Mouse (Mus musculus): Measurements from ENCODE around the gene Slc44a3.

Slc44a3 gene

DNA sequence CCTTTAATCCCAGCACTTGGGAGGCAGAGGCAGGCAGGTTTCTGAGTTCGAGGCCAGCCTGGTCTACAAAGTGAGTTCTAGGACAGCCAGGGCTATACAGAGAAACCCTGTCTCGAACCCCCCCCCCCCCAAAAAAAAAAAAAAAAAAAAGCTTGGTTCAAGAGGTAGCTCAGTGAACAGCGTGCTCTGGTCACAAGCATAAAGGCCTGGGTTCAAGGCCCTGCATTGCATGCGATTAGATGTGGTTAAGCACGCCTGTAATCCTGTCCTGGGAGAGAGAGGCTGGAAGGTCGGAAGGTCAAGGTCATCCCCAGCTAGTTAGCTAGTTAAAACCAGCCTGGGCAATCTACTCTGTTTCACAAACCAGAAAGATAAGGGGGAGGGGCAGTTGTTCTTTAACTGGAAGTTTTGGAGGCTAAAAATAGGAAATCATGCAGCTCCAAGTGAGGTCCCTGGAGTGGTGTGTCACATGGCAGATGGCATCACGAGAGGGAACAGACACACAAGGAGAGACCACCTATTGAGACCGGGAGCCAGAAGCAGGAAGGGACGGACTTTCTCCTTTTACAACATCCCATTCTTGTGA is 113.3 kb downstream of the Slc44a3 start:
- DNase-seq: no peak

DNA sequence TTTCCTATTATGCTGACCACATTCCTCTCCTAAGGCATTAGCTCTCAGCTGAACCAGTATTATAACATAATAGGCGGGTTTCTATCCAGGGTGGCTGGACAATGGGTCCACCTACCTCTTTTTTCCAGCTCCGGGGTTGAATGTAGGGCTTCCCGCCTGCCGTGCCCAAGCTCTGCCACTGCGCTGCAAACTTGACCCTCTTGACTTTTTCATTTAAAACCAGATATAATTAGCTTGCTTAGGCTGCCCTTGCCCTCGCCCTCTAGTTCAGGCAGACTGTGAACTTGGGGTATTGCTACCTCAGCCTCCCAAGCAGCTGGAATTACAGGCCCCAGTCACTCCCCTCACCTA is 114.0 kb downstream of the Slc44a3 start:
- DNase-seq: no peak

DNA sequence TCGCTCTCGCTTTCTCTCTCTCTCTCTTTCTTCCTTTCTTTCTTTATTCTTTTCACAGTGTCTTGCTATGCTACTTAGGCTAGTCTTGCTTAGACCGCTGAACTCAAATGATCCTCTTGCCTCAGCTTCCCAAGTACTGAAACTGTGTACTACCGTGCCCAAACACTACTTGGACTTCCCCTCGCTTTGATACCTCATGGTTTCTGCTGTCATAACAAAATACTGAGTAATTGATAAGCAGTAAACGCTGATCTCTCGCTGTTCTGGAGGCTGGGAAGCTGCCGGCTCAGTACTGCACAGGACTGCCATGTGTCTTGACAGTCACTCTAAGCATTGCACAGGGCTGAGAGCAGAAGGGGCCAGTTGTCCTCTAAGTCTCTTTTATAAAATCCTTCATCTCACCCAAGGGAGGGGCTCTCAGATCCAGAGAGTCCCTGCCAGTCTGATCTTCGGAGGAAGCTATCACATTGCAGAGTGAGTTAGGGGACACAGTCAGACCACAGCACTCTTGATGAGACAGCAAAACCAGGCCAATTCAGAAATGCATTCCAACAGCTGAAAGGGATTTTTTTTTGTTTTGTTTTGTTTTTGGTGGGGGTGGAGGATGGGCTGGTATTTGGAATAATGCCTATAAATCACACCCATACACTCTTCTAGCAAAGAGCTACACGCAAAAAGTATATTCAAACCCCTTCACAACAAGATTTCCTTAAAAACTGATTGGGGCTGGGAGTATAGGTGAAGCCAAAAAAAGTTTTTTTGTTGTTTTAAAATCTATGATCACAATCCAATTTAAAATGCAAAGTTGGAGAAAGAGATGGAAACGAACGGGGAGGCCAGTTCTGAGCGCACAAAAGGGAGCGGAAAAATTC is 114.6 kb downstream of the Slc44a3 start:
- no peak for DNase-seq

DNA sequence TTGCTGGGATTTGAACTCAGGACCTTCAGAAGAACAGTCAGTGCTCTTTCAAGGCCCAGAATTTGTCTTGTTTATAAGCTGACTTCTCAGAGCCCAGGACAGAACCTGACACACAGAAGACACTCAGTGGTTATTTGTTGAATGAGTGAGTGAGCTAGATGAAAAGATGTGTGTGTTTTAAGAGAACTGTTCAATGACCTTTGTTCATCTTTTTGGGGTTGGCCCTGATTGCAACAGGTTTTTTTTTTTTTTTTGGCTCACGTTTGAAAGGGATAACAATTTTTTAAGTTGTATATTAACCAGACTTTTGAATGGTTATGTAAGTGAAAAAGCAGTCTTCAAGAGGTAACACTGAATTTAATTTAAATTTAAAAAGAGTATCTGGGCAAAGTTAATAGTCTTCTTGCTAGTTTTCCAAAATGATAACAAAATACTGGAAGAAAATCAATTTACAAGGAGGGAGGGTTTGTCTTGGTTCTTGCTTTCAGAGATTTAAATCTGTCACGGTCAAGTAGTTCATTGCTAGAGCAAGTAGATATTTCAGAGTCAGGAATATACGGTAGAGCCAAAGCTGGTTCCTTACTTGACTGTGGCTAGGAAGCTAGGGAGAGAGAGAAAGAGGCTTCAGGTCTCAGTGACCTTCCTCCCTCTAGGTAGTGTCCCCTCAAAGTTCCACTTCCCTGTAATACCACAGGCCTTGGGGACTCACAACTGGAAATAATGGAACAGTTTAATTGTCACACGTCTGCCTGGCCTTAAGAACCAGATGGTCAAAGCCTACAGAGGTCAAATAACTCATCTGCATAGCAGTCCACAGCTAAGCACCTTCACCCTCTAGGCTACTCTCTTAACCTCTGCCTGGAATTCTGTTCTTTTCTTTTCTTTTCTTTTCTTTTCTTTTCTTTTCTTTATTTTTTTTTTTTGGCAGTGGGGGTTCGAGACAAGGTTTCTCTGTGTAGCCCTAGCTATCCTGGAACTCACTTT is 115.7 kb downstream of the Slc44a3 start:
- no peak for DNase-seq

DNA sequence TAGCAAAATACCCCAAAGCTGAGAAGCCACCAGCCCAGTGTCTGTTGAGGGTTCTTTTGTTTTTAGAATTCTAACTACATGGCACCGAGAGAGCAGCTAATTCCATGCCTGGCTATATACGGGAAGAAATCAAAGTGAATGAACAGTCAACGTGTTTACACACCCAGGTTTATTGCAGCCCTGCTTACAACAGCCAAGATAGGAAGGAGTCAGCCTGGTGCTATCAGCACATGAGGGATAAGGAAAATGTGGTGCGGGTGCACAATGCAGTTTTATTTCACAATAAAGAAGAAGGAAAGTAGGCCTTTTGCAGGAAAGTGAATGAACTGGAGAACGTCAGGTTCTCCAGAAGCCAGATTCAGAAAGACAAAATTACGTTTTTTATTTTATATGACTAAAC is 120.8 kb downstream of the Slc44a3 start:
- DNase-seq: no peak

All from layer of hippocampus, adult 9-11 months (tissue).